Comparison of ENCODE assay signal across 8 mouse cellular contexts in the genomic region with DNA sequence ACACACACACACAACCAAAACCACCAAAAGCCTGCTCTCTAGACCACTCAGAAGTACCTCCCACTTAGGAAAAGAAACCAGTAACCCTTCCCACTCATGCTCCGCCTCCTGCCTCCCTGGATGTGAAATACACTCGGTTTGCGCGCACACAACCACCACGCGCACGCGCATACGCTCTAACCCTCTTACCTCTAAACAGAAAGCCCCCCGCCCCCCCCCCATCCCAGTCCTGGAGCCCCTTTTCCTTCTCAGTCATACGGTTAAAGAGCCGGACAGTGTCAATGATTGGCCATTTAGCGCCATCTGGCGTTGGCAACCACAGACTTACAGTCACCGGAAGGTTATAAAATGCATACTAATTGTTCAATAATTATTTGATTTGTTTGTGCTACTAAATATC. TPM values are rescaled to one million over a fixed set of nuclear protein-coding genes. Genes with fewer than 3 reads are reported as not detected.
DNase-seq lines count a peak whose midpoint lies in the region; ATAC-seq and TF ChIP-seq lines count a peak whose summit lies in the region.

No protein-coding gene starts in this region.

- WGBS in liver, postnatal 0 days (ENCODE audit: insufficient replicate concordance): 1% methylated on average over 15 of the region's 15 CpGs
- 2% methylated on average over 15 of the region's 15 CpGs for WGBS in neural tube, embryonic 13.5 days

- peak overlapping the region; percentile 83 for H3K4me2 ChIP-seq in liver, postnatal 0 days (ENCODE audit: low read depth, low read length)
- H3K4me2 ChIP-seq in neural tube, embryonic 13.5 days: peak overlapping the region; percentile 76

- H3K27me3 ChIP-seq in erythroblast, embryonic 14.5 days (ENCODE audit: control insufficient read depth): peaks cover 59% of the 10 kb centered on the region
- H3K27me3 ChIP-seq in liver, postnatal 0 days (ENCODE audit: insufficient read depth, low read length): peaks cover 46% of the 10 kb centered on the region
- peaks cover 51% of the 10 kb centered on the region for H3K27me3 ChIP-seq in neural tube, embryonic 13.5 days

- peak overlapping the region; percentile 62 for H3K4me3 ChIP-seq in erythroblast, embryonic 14.5 days (replicated peaks)
- H3K4me3 ChIP-seq in liver, postnatal 0 days (ENCODE audit: low read depth, low read length): peak overlapping the region; percentile 50
- peak overlapping the region; percentile 43 for H3K4me3 ChIP-seq in neural tube, embryonic 13.5 days

- peaks cover 54% of the 10 kb centered on the region for H3K4me1 ChIP-seq in erythroblast, embryonic 14.5 days (ENCODE audit: control insufficient read depth)
- peaks cover 23% of the 10 kb centered on the region for H3K4me1 ChIP-seq in liver, postnatal 0 days (ENCODE audit: insufficient read depth)
- peaks cover 50% of the 10 kb centered on the region for H3K4me1 ChIP-seq in neural tube, embryonic 13.5 days (replicated peaks)

- no peak; the same call in 1 of the 2 replicates for ATAC-seq in liver, postnatal 0 days
- no peak for ATAC-seq in neural tube, embryonic 13.5 days (ENCODE audit: low read depth)

- H3K9ac ChIP-seq in liver, postnatal 0 days (replicated peaks): no peak overlapping the region
- H3K9ac ChIP-seq in neural tube, embryonic 13.5 days: no peak overlapping the region

- H3K9me3 ChIP-seq in erythroblast, embryonic 14.5 days (ENCODE audit: control insufficient read depth, low read length): peaks cover 3% of the 10 kb centered on the region
- H3K9me3 ChIP-seq in liver, postnatal 0 days (ENCODE audit: low read length): no peaks in the 10 kb centered on the region
- no peaks in the 10 kb centered on the region for H3K9me3 ChIP-seq in neural tube, embryonic 13.5 days

- peak; percentile 64 for DNase-seq in right cerebral cortex, postnatal 14 days
- no peak for DNase-seq in right cerebral cortex, postnatal 36 days (ENCODE audit: low spot score in 2 of 2)
- DNase-seq in adrenal gland, postnatal 10 days: peak; percentile 70
- DNase-seq in induced T-regulatory cell, adult 2 months (ENCODE audit: low read depth): peak; percentile 81
- peak; percentile 78 for DNase-seq in liver, postnatal 0 days
- DNase-seq in layer of hippocampus, postnatal 10 days (ENCODE audit: low spot score in 2 of 2): no peak

- TF ChIP-seq CTCF in liver, postnatal 0 days (IDR thresholded peaks at IDR 0.05; ENCODE audit: low read depth): peak; percentile 75

- H3K36me3 ChIP-seq in erythroblast, embryonic 14.5 days (ENCODE audit: control insufficient read depth): no peaks in the 10 kb centered on the region
- no peaks in the 10 kb centered on the region for H3K36me3 ChIP-seq in liver, postnatal 0 days (replicated peaks; ENCODE audit: insufficient read depth, low read length)
- no peaks in the 10 kb centered on the region for H3K36me3 ChIP-seq in neural tube, embryonic 13.5 days

- no peak overlapping the region for H3K27ac ChIP-seq in liver, postnatal 0 days (ENCODE audit: low read depth)
- no peak overlapping the region; the same call in 1 of the 2 replicates for H3K27ac ChIP-seq in neural tube, embryonic 13.5 days (replicated peaks)

- TF ChIP-seq EP300 in liver, postnatal 0 days (IDR thresholded peaks at IDR 0.05; ENCODE audit: low read depth): no peak

RNA-seq across cellular contexts. Expression of gene Cd248, which starts 5.2 kb away (rescaled TPM):
- total RNA-seq in adrenal gland, postnatal 10 days (2021): 10 to 100 TPM; 28.1 to 37.5 TPM
- polyA plus RNA-seq in erythroblast, embryonic 14.5 days (2012): 0.06 and 0.11 TPM in 2 replicates
- polyA plus RNA-seq in liver, postnatal 0 days (2015; fragmentation: Nextera tagmentation; extraction: Ambion mirVana): 2.0 and 2.4 TPM in 2 replicates
- 26.3 and 28.2 TPM in 2 replicates for polyA plus RNA-seq in neural tube, embryonic 13.5 days (2015; fragmentation: Nextera tagmentation; extraction: Ambion mirVana)
- total RNA-seq in layer of hippocampus, postnatal 10 days (2021): 10 to 100 TPM in 1 of 2 experiments, 1 to 10 TPM in 1; 9.9 to 10.2 TPM

RNA-seq across cellular contexts. Expression of gene Tmem151a, which starts 12.3 kb away (rescaled TPM):
- total RNA-seq in adrenal gland, postnatal 10 days (2021): 1 to 10 TPM; 2.4 to 3.2 TPM
- 0.02 TPM in 1 of 2 replicates, not detected in the other for polyA plus RNA-seq in erythroblast, embryonic 14.5 days (2012)
- 0.79 and 0.96 TPM in 2 replicates for polyA plus RNA-seq in liver, postnatal 0 days (2015; fragmentation: Nextera tagmentation; extraction: Ambion mirVana)
- 8.4 and 10.1 TPM in 2 replicates for polyA plus RNA-seq in neural tube, embryonic 13.5 days (2015; fragmentation: Nextera tagmentation; extraction: Ambion mirVana)
- total RNA-seq in layer of hippocampus, postnatal 10 days (2021): 10 to 100 TPM; 96.6 to 98.0 TPM

RNA-seq across cellular contexts. Expression of gene Yif1a, which starts 15.3 kb away (rescaled TPM):
- 10 to 100 TPM; 88.3 to 96.8 TPM for total RNA-seq in adrenal gland, postnatal 10 days (2021)
- polyA plus RNA-seq in erythroblast, embryonic 14.5 days (2012): 0.79 and 0.94 TPM in 2 replicates
- 84.0 and 87.5 TPM in 2 replicates for polyA plus RNA-seq in liver, postnatal 0 days (2015; fragmentation: Nextera tagmentation; extraction: Ambion mirVana)
- polyA plus RNA-seq in neural tube, embryonic 13.5 days (2015; fragmentation: Nextera tagmentation; extraction: Ambion mirVana): 51.3 and 67.5 TPM in 2 replicates
- 10 to 100 TPM; 24.7 to 29.9 TPM for total RNA-seq in layer of hippocampus, postnatal 10 days (2021)

RNA-seq across cellular contexts. Expression of gene Rin1, which starts 22.7 kb away (rescaled TPM):
- total RNA-seq in adrenal gland, postnatal 10 days (2021): 1 to 10 TPM; 1.7 to 3.7 TPM
- polyA plus RNA-seq in erythroblast, embryonic 14.5 days (2012): 0.03 and 0.13 TPM in 2 replicates
- polyA plus RNA-seq in liver, postnatal 0 days (2015; fragmentation: Nextera tagmentation; extraction: Ambion mirVana): 0.21 and 0.36 TPM in 2 replicates
- polyA plus RNA-seq in neural tube, embryonic 13.5 days (2015; fragmentation: Nextera tagmentation; extraction: Ambion mirVana): 1.4 TPM in 2 replicates
- 10 to 100 TPM; 26.4 to 26.6 TPM for total RNA-seq in layer of hippocampus, postnatal 10 days (2021)

RNA-seq across cellular contexts. Expression of gene Cnih2, which starts 25.3 kb away (rescaled TPM):
- 1 to 10 TPM; 5.0 to 5.1 TPM for total RNA-seq in adrenal gland, postnatal 10 days (2021)
- polyA plus RNA-seq in erythroblast, embryonic 14.5 days (2012): 0.12 and 0.17 TPM in 2 replicates
- 0.15 and 0.18 TPM in 2 replicates for polyA plus RNA-seq in liver, postnatal 0 days (2015; fragmentation: Nextera tagmentation; extraction: Ambion mirVana)
- 267 and 318 TPM in 2 replicates for polyA plus RNA-seq in neural tube, embryonic 13.5 days (2015; fragmentation: Nextera tagmentation; extraction: Ambion mirVana)
- total RNA-seq in layer of hippocampus, postnatal 10 days (2021): 100 to 1,000 TPM; 743 to 783 TPM

Comparison
In these comparisons a context has a peak if more than half of its experiments do, and no peak if none do; other contexts are left out.
1. DNase-seq: peak in right cerebral cortex, postnatal 14 days (single experiment), adrenal gland, postnatal 10 days (single experiment), induced T-regulatory cell, adult 2 months (single experiment) and liver, postnatal 0 days (single experiment); none in right cerebral cortex, postnatal 36 days (0 of 2) and layer of hippocampus, postnatal 10 days (0 of 2).
2. RNA of gene Yif1a, which starts 15.3 kb away (polyA plus RNA-seq): 84.0 to 87.5 TPM in liver, postnatal 0 days and 51.3 to 67.5 TPM in neural tube, embryonic 13.5 days; 0.79 to 0.94 TPM in erythroblast, embryonic 14.5 days; every median in the first group is over 10 times any median in the second.
3. Peak in every context shown above with its lines, with median percentiles within 50 percentile points of each other: H3K4me3 ChIP-seq.